Mouse (Mus musculus): Measurements from ENCODE around the gene 2310039H08Rik.

GRCm38 (mm10) chr17:46796743-46797142 lies 24.3 kb downstream of the 2310039H08Rik start:
- TF ChIP-seq CTCF (IDR thresholded peaks at IDR 0.05; ENCODE audit: insufficient read depth, low read length), result no peak
- no peak for TF ChIP-seq POLR2A (IDR thresholded peaks at IDR 0.05; ENCODE audit: borderline replicate concordance, extremely low read depth, low read depth, low read length)
